ENCODE assay signal across 8 mouse cellular contexts in genomic region chr2:31749046-31749709, GRCm38 (mm10).
DNase-seq lines count a peak whose midpoint lies in the region; ATAC-seq lines count a peak whose summit lies in the region.

No protein-coding gene starts in this region.

- H3K4me1 ChIP-seq in forebrain, embryonic 12.5 days: peaks cover 19% of the 10 kb centered on the region
- H3K4me1 ChIP-seq in intestine, embryonic 16.5 days (ENCODE audit: control insufficient read depth, insufficient read depth, low read length): peaks cover 50% of the 10 kb centered on the region
- H3K4me1 ChIP-seq in neural tube, embryonic 14.5 days (ENCODE audit: control insufficient read depth, insufficient read depth, low read length): 0 out of 2 replicates have a peak, but pooled peaks cover 4% of the 10 kb centered on the region

- H3K36me3 ChIP-seq in forebrain, embryonic 12.5 days (replicated peaks): no peaks in the 10 kb centered on the region
- H3K36me3 ChIP-seq in intestine, embryonic 16.5 days (ENCODE audit: control insufficient read depth, insufficient read depth, low read length): no peaks in the 10 kb centered on the region
- no peaks in the 10 kb centered on the region for H3K36me3 ChIP-seq in neural tube, embryonic 14.5 days (ENCODE audit: control insufficient read depth, insufficient read depth, low read length)

- ATAC-seq in forebrain, embryonic 12.5 days (ENCODE audit: low FRiP score): no peak
- peak; percentile 90 for ATAC-seq in intestine, embryonic 16.5 days
- ATAC-seq in neural tube, embryonic 14.5 days (ENCODE audit: low read depth): 0 out of 2 replicates have a peak, but pooled peaks have one; percentile 28
- ATAC-seq in frontal cortex, adult (ENCODE audit: low TSS enrichment): no peak

- peak; percentile 47 for DNase-seq in adrenal gland, adult 2 months
- no peak for DNase-seq in adrenal gland, postnatal 25 days
- DNase-seq in 3T3-L1 (ENCODE audit: low read depth, low spot score): peak; percentile 69
- DNase-seq in spleen, postnatal 10 days (ENCODE audit: low spot score in 2 of 2): no peak

- WGBS in forebrain, embryonic 12.5 days: 27% methylated on average over 10 of the region's 10 CpGs
- WGBS in intestine, embryonic 16.5 days: 14% methylated on average over 10 of the region's 10 CpGs
- WGBS in neural tube, embryonic 14.5 days: 22% methylated on average over 10 of the region's 10 CpGs

- no peak overlapping the region for H3K9ac ChIP-seq in forebrain, embryonic 12.5 days
- peak overlapping the region; percentile 12; the same call in 1 of the 2 replicates for H3K9ac ChIP-seq in intestine, embryonic 16.5 days (ENCODE audit: low read depth, low read length)
- H3K9ac ChIP-seq in neural tube, embryonic 14.5 days (replicated peaks; ENCODE audit: low read depth, low read length): no peak overlapping the region

- H3K9me3 ChIP-seq in forebrain, embryonic 12.5 days: 0 out of 2 replicates have a peak, but pooled peaks cover 5% of the 10 kb centered on the region
- no peaks in the 10 kb centered on the region for H3K9me3 ChIP-seq in intestine, embryonic 16.5 days (ENCODE audit: control insufficient read depth, low read length)
- no peaks in the 10 kb centered on the region for H3K9me3 ChIP-seq in neural tube, embryonic 14.5 days (ENCODE audit: control insufficient read depth, low read length)

- H3K27ac ChIP-seq in forebrain, embryonic 12.5 days: peak overlapping the region; percentile 44; the same call in 1 of the 2 replicates
- H3K27ac ChIP-seq in intestine, embryonic 16.5 days (ENCODE audit: low read length): peak overlapping the region; percentile 89
- H3K27ac ChIP-seq in neural tube, embryonic 14.5 days (ENCODE audit: low read depth, low read length): 0 out of 2 replicates have a peak overlapping the region, but pooled peaks have one; percentile 7

- H3K27me3 ChIP-seq in forebrain, embryonic 12.5 days: no peaks in the 10 kb centered on the region
- no peaks in the 10 kb centered on the region for H3K27me3 ChIP-seq in intestine, embryonic 16.5 days (replicated peaks; ENCODE audit: control insufficient read depth, insufficient read depth, low read length)
- no peaks in the 10 kb centered on the region for H3K27me3 ChIP-seq in neural tube, embryonic 14.5 days (ENCODE audit: control insufficient read depth, insufficient read depth, low read length)

- H3K4me3 ChIP-seq in forebrain, embryonic 12.5 days (replicated peaks): no peak overlapping the region
- peak overlapping the region; percentile 7 for H3K4me3 ChIP-seq in intestine, embryonic 16.5 days (ENCODE audit: low read length)
- H3K4me3 ChIP-seq in neural tube, embryonic 14.5 days (ENCODE audit: low read depth, low read length): no peak overlapping the region

- peak overlapping the region; percentile 8 for H3K4me2 ChIP-seq in forebrain, embryonic 12.5 days
- H3K4me2 ChIP-seq in intestine, embryonic 16.5 days (ENCODE audit: low read depth, low read length): peak overlapping the region; percentile 35
- H3K4me2 ChIP-seq in neural tube, embryonic 14.5 days (ENCODE audit: low read depth, low read length): no peak overlapping the region

Comparison
In these comparisons a context has a peak if more than half of its experiments do, and no peak if none do; other contexts are left out.
1. DNase-seq: peak in adrenal gland, adult 2 months (single experiment) and 3T3-L1 (single experiment); none in adrenal gland, postnatal 25 days (single experiment) and spleen, postnatal 10 days (0 of 2).
2. ATAC-seq: peak in intestine, embryonic 16.5 days (single experiment) and neural tube, embryonic 14.5 days (single experiment); none in forebrain, embryonic 12.5 days (single experiment) and frontal cortex, adult (single experiment).
3. H3K27ac ChIP-seq: peak in every context shown above with its lines; median percentile 89 in intestine, embryonic 16.5 days; 44 in forebrain, embryonic 12.5 days; 7 in neural tube, embryonic 14.5 days.